Comparison of ENCODE assay signal across 12 mouse cellular contexts in the genomic region with DNA sequence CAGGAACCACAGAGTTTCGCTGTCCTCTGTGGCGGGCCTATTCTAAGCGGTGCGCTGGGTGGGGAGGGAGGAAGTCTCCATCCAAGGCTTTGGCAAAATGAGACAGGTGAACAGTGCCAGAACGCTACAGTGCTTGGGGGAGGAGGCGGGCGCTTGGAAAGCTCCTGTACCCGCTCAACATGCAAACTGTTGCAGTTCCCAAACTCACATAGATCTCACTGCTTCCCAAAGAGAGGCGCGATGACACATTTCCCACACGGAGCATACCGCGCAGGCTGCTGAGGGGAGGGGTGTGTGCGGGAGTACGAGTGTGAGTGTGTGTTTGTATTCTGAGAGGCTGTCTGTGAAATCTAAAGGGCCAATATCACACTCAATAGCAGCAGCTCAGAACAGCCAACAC.
A peak's percentile ranks its signal among the peaks of the same experiment; 100 is the strongest.
DNase-seq lines count a peak whose midpoint lies in the region; ATAC-seq and TF ChIP-seq lines count a peak whose summit lies in the region.
"Had no signal": no experiment of that assay in that cellular context is flagged by ENCODE, and none has a peak within 500 bp of the region (broad histone marks: within the 10 kb centered on the region; RNA-seq: fewer than 3 reads in every experiment).

No protein-coding gene starts in this region.

- H3K9me3 ChIP-seq in midbrain, embryonic 10.5 days (replicated peaks): peaks cover 7% of the 10 kb centered on the region; the same call in 1 of the 2 replicates
- 0 out of 2 replicates have a peak, but pooled peaks cover 3% of the 10 kb centered on the region for H3K9me3 ChIP-seq in midbrain, embryonic 16.5 days (replicated peaks; ENCODE audit: control insufficient read depth, low read length, poor library complexity, severe bottlenecking)
- no peaks in the 10 kb centered on the region for H3K9me3 ChIP-seq in lung, postnatal 0 days (ENCODE audit: low read length)
- H3K9me3 ChIP-seq: liver, embryonic 15.5 days; megakaryocyte, embryonic 14.5 days had no signal

- 88% methylated on average over 15 of the region's 15 CpGs for WGBS in midbrain, embryonic 10.5 days
- WGBS in midbrain, embryonic 16.5 days: 82% methylated on average over 15 of the region's 15 CpGs
- WGBS in lung, postnatal 0 days: 63% methylated on average over 15 of the region's 15 CpGs

- no peak overlapping the region for H3K4me2 ChIP-seq in midbrain, embryonic 16.5 days (ENCODE audit: low read length)
- no peak overlapping the region for H3K4me2 ChIP-seq in lung, postnatal 0 days (replicated peaks; ENCODE audit: low read depth, low read length)
- H3K4me2 ChIP-seq: liver, embryonic 15.5 days had no signal

- TF ChIP-seq CTCF in left cerebral cortex, adult 2 months (IDR thresholded peaks at IDR 0.05): no peak
- TF ChIP-seq CTCF in lung, postnatal 0 days (IDR thresholded peaks at IDR 0.05): no peak

- no peak for DNase-seq in midbrain, embryonic 10.5 days (ENCODE audit: low spot score)
- peak; percentile 32 to 50 for DNase-seq in left cerebral cortex, adult 2 months (ENCODE audit: extremely low spot score in 1 of 2, low spot score in 2 of 2)
- peak; percentile 74 for DNase-seq in telencephalon, adult 2 months (ENCODE audit: low read depth, low spot score)
- no peak for DNase-seq in lung, postnatal 0 days (ENCODE audit: low spot score)
- DNase-seq in gastrocnemius, postnatal 4 days (ENCODE audit: low spot score in 2 of 2): no peak
- DNase-seq: gastrocnemius, postnatal 36 days; kidney, adult 9 months; thymus, postnatal 25 days had no signal

- peaks cover 21% of the 10 kb centered on the region for H3K27me3 ChIP-seq in midbrain, embryonic 10.5 days (ENCODE audit: low read depth, poor library complexity, severe bottlenecking)
- H3K27me3 ChIP-seq in midbrain, embryonic 16.5 days (ENCODE audit: control insufficient read depth, insufficient read depth, low read depth, low read length): no peaks in the 10 kb centered on the region
- H3K27me3 ChIP-seq in lung, postnatal 0 days (replicated peaks; ENCODE audit: insufficient read depth, low read length): no peaks in the 10 kb centered on the region
- H3K27me3 ChIP-seq: liver, embryonic 15.5 days had no signal

- ATAC-seq in midbrain, embryonic 16.5 days: no peak
- ATAC-seq in frontal cortex, adult (ENCODE audit: low TSS enrichment): peak; percentile 98
- ATAC-seq in lung, postnatal 0 days: no peak

- intact Hi-C loops in left cerebral cortex, adult 2 months (cut with DNase I): loop anchor here (1.0 kb wide), 1 partner anchor 55 kb away; no protein-coding TSS in a partner anchor

- H3K36me3 ChIP-seq in midbrain, embryonic 10.5 days: no peaks in the 10 kb centered on the region
- H3K36me3 ChIP-seq in midbrain, embryonic 16.5 days (ENCODE audit: control insufficient read depth, insufficient read depth, low read length): no peaks in the 10 kb centered on the region
- H3K36me3 ChIP-seq in lung, postnatal 0 days (ENCODE audit: insufficient read depth, low read length): no peaks in the 10 kb centered on the region
- H3K36me3 ChIP-seq: liver, embryonic 15.5 days had no signal

- no peak overlapping the region for H3K9ac ChIP-seq in midbrain, embryonic 16.5 days (ENCODE audit: low read depth, low read length)
- H3K9ac ChIP-seq in lung, postnatal 0 days (replicated peaks; ENCODE audit: low read depth): no peak overlapping the region
- H3K9ac ChIP-seq: liver, embryonic 15.5 days had no signal

- H3K4me1 ChIP-seq in midbrain, embryonic 10.5 days: peaks cover 34% of the 10 kb centered on the region
- H3K4me1 ChIP-seq in midbrain, embryonic 16.5 days (ENCODE audit: control insufficient read depth, insufficient read depth, low read length): peaks cover 4% of the 10 kb centered on the region; the same call in 1 of the 2 replicates
- no peaks in the 10 kb centered on the region for H3K4me1 ChIP-seq in lung, postnatal 0 days (ENCODE audit: insufficient read depth, low read depth, low read length)
- H3K4me1 ChIP-seq: liver, embryonic 15.5 days; megakaryocyte, embryonic 14.5 days had no signal

- H3K4me3 ChIP-seq in midbrain, embryonic 10.5 days: no peak overlapping the region
- no peak overlapping the region for H3K4me3 ChIP-seq in midbrain, embryonic 16.5 days (ENCODE audit: low read depth, low read length)
- no peak overlapping the region for H3K4me3 ChIP-seq in left cerebral cortex, adult 2 months
- H3K4me3 ChIP-seq in lung, postnatal 0 days (ENCODE audit: low read depth, low read length): no peak overlapping the region
- H3K4me3 ChIP-seq: liver, embryonic 15.5 days; megakaryocyte, embryonic 14.5 days had no signal

- no peak for TF ChIP-seq EP300 in lung, postnatal 0 days (IDR thresholded peaks at IDR 0.05)

- peak overlapping the region; percentile 93 for H3K27ac ChIP-seq in midbrain, embryonic 10.5 days (replicated peaks)
- no peak overlapping the region for H3K27ac ChIP-seq in midbrain, embryonic 16.5 days (ENCODE audit: low read length)
- H3K27ac ChIP-seq in left cerebral cortex, adult 2 months: no peak overlapping the region
- H3K27ac ChIP-seq in lung, postnatal 0 days (ENCODE audit: low read length): no peak overlapping the region
- H3K27ac ChIP-seq: liver, embryonic 15.5 days had no signal

Comparison
In these comparisons a context has a peak if more than half of its experiments do, and no peak if none do; other contexts are left out.
1. DNase-seq: peak in left cerebral cortex, adult 2 months (2 of 2) and telencephalon, adult 2 months (single experiment); none in midbrain, embryonic 10.5 days (single experiment), lung, postnatal 0 days (single experiment) and gastrocnemius, postnatal 4 days (0 of 2).